Mouse (Mus musculus): ENCODE data around the gene Max. TPM values are rescaled to one million over a fixed set of nuclear protein-coding genes. Genes with fewer than 3 reads are reported as not detected.
A peak's percentile ranks its signal among the peaks of the same experiment; 100 is the strongest.

The Max gene
- total RNA-seq, 1 experiment, result 40.9 TPM

GRCm38 (mm10) chr12:76972669-76973068 is 10.7 kb upstream of the Max start:
- TF ChIP-seq ZC3H11A (IDR thresholded peaks at IDR 0.05; ENCODE audit: borderline replicate concordance, low read depth, low read length) (no peak), MAFK (IDR thresholded peaks at IDR 0.05; ENCODE audit: insufficient read depth, low read depth, low read length) (no peak), ZNF384 (IDR thresholded peaks at IDR 0.05; ENCODE audit: low read depth, low read length) (no peak), CHD2 (IDR thresholded peaks at IDR 0.05; ENCODE audit: low read depth, low read length) (no peak), HCFC1 (IDR thresholded peaks at IDR 0.05; ENCODE audit: borderline replicate concordance, insufficient read depth, low read length) (no peak)
- no peak for DNase-seq (ENCODE audit: low read depth, low spot score)
- Histone ChIP-seq H3K27ac (ENCODE audit: insufficient read depth, low read depth, low read length, poor library complexity, severe bottlenecking) (no peak overlapping the region), H3K36me3 (ENCODE audit: control insufficient read depth, insufficient read depth, low read length, poor library complexity, severe bottlenecking) (no peaks in the 10 kb centered on the region), H3K4me1 (ENCODE audit: control insufficient read depth in 2 of 2, insufficient read depth in 2 of 2, low read length in 2 of 2, poor library complexity in 1 of 2) (peaks cover 0 to 10% of the 10 kb centered on the region in 2 experiments; a peak in 1 of 4 replicates), H3K9me3 (ENCODE audit: control insufficient read depth, insufficient read depth, low read depth, low read length) (no peaks in the 10 kb centered on the region), H3K4me3 (ENCODE audit: insufficient read depth in 1 of 2, low read depth in 1 of 2, low read length in 2 of 2, poor library complexity in 1 of 2, severe bottlenecking in 1 of 2) (0 out of 4 replicates have a peak overlapping the region, but pooled peaks of 1 of the 2 experiments have one; percentile 18), H3K9ac (ENCODE audit: insufficient read depth, low read depth, low read length, poor library complexity, severe bottlenecking) (no peak overlapping the region)
- in situ Hi-C loops (cut with MboI; ENCODE audit: low sequenced_read_pairs in 2 of 2, unreplicated experiment in 2 of 2), result no loop called here

GRCm38 (mm10) chr12:76972241-76972640 is 10.2 kb upstream of the Max start:
- no peaks in the 10 kb centered on the region for H3K36me3 ChIP-seq (ENCODE audit: control insufficient read depth, insufficient read depth, low read length, poor library complexity, severe bottlenecking)
- peaks cover 0 to 10% of the 10 kb centered on the region in 2 experiments; a peak in 1 of 4 replicates for H3K4me1 ChIP-seq (ENCODE audit: control insufficient read depth in 2 of 2, insufficient read depth in 2 of 2, low read length in 2 of 2, poor library complexity in 1 of 2)
- TF ChIP-seq ZNF384 (IDR thresholded peaks at IDR 0.05; ENCODE audit: low read depth, low read length) (no peak), HCFC1 (IDR thresholded peaks at IDR 0.05; ENCODE audit: borderline replicate concordance, insufficient read depth, low read length) (no peak), ZC3H11A (IDR thresholded peaks at IDR 0.05; ENCODE audit: borderline replicate concordance, low read depth, low read length) (no peak), CHD2 (IDR thresholded peaks at IDR 0.05; ENCODE audit: low read depth, low read length) (no peak), MAFK (IDR thresholded peaks at IDR 0.05; ENCODE audit: insufficient read depth, low read depth, low read length) (no peak)
- H3K27ac ChIP-seq (ENCODE audit: insufficient read depth, low read depth, low read length, poor library complexity, severe bottlenecking), result no peak overlapping the region
- no peak for DNase-seq (ENCODE audit: low read depth, low spot score)
- H3K9ac ChIP-seq (ENCODE audit: insufficient read depth, low read depth, low read length, poor library complexity, severe bottlenecking), result no peak overlapping the region
- in situ Hi-C loops (cut with MboI; ENCODE audit: low sequenced_read_pairs in 2 of 2, unreplicated experiment in 2 of 2), result no loop called here
- no peaks in the 10 kb centered on the region for H3K9me3 ChIP-seq (ENCODE audit: control insufficient read depth, insufficient read depth, low read depth, low read length)
- H3K4me3 ChIP-seq (ENCODE audit: insufficient read depth in 1 of 2, low read depth in 1 of 2, low read length in 2 of 2, poor library complexity in 1 of 2, severe bottlenecking in 1 of 2), result no peak overlapping the region

DNA sequence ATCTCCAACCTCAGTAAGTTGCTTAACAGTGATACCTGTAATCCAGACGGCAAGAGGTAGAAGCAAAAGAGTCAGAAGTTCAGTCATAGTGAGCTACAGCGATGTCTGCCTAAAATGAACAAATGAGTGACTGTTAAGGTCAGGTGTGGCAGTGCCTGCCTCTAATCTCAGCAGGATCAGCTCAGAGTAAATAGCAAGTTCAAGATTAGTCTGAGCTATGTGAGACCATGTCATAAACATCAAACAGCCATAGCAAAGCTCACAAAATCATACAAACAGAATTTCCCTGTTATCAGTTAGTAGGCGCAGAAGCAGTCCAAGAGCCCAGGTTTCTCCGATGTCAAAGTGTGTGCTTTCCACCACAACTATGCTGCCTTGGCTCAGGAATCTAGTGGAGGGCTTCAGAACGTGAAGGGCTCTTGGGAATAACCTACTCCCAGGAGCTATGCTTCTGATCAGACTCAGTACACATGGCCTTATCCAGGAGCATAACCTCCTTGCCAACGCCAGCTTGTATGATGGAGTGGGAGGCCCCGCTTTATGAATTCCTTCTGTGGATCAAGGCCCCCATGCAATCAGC is 9.7 kb upstream of the Max start:
- Histone ChIP-seq H3K4me3 (ENCODE audit: insufficient read depth in 1 of 2, low read depth in 1 of 2, low read length in 2 of 2, poor library complexity in 1 of 2, severe bottlenecking in 1 of 2) (no peak overlapping the region), H3K9me3 (ENCODE audit: control insufficient read depth, insufficient read depth, low read depth, low read length) (no peaks in the 10 kb centered on the region), H3K9ac (ENCODE audit: insufficient read depth, low read depth, low read length, poor library complexity, severe bottlenecking) (no peak overlapping the region), H3K27ac (ENCODE audit: insufficient read depth, low read depth, low read length, poor library complexity, severe bottlenecking) (no peak overlapping the region), H3K36me3 (ENCODE audit: control insufficient read depth, insufficient read depth, low read length, poor library complexity, severe bottlenecking) (no peaks in the 10 kb centered on the region), H3K4me1 (ENCODE audit: control insufficient read depth in 2 of 2, insufficient read depth in 2 of 2, low read length in 2 of 2, poor library complexity in 1 of 2) (peaks cover 0 to 12% of the 10 kb centered on the region in 2 experiments; a peak in 1 of 4 replicates)
- TF ChIP-seq ZNF384 (IDR thresholded peaks at IDR 0.05; ENCODE audit: low read depth, low read length) (no peak), MAFK (IDR thresholded peaks at IDR 0.05; ENCODE audit: insufficient read depth, low read depth, low read length) (no peak), HCFC1 (IDR thresholded peaks at IDR 0.05; ENCODE audit: borderline replicate concordance, insufficient read depth, low read length) (no peak), CHD2 (IDR thresholded peaks at IDR 0.05; ENCODE audit: low read depth, low read length) (no peak), ZC3H11A (IDR thresholded peaks at IDR 0.05; ENCODE audit: borderline replicate concordance, low read depth, low read length) (no peak)
- DNase-seq (ENCODE audit: low read depth, low spot score), result no peak
- in situ Hi-C loops (cut with MboI; ENCODE audit: low sequenced_read_pairs in 2 of 2, unreplicated experiment in 2 of 2), result no loop called here

GRCm38 (mm10) chr12:76965876-76966275 is 3.9 kb upstream of the Max start:
- Histone ChIP-seq H3K27ac (ENCODE audit: insufficient read depth, low read depth, low read length, poor library complexity, severe bottlenecking) (peak overlapping the region; percentile 96), H3K9me3 (ENCODE audit: control insufficient read depth, insufficient read depth, low read depth, low read length) (no peaks in the 10 kb centered on the region), H3K4me3 (ENCODE audit: insufficient read depth in 1 of 2, low read depth in 1 of 2, low read length in 2 of 2, poor library complexity in 1 of 2, severe bottlenecking in 1 of 2) (peak overlapping the region; percentile 3 to 52; a peak in 3 of 4 replicates), H3K36me3 (ENCODE audit: control insufficient read depth, insufficient read depth, low read length, poor library complexity, severe bottlenecking) (no peaks in the 10 kb centered on the region), H3K4me1 (ENCODE audit: control insufficient read depth in 2 of 2, insufficient read depth in 2 of 2, low read length in 2 of 2, poor library complexity in 1 of 2) (peaks cover 8 to 15% of the 10 kb centered on the region in 2 experiments; a peak in 3 of 4 replicates), H3K9ac (ENCODE audit: insufficient read depth, low read depth, low read length, poor library complexity, severe bottlenecking) (0 out of 2 replicates have a peak overlapping the region, but pooled peaks have one; percentile 44)
- in situ Hi-C loops (cut with MboI; ENCODE audit: low sequenced_read_pairs in 2 of 2, unreplicated experiment in 2 of 2), result no loop called here
- TF ChIP-seq ZC3H11A (IDR thresholded peaks at IDR 0.05; ENCODE audit: borderline replicate concordance, low read depth, low read length) (no peak), HCFC1 (IDR thresholded peaks at IDR 0.05; ENCODE audit: borderline replicate concordance, insufficient read depth, low read length) (no peak), MAFK (IDR thresholded peaks at IDR 0.05; ENCODE audit: insufficient read depth, low read depth, low read length) (no peak), ZNF384 (IDR thresholded peaks at IDR 0.05; ENCODE audit: low read depth, low read length) (no peak), CHD2 (IDR thresholded peaks at IDR 0.05; ENCODE audit: low read depth, low read length) (no peak)
- DNase-seq (ENCODE audit: low read depth, low spot score), result peak; percentile 70
